ENCODE assay signal across 8 mouse cellular contexts in the genomic region with DNA sequence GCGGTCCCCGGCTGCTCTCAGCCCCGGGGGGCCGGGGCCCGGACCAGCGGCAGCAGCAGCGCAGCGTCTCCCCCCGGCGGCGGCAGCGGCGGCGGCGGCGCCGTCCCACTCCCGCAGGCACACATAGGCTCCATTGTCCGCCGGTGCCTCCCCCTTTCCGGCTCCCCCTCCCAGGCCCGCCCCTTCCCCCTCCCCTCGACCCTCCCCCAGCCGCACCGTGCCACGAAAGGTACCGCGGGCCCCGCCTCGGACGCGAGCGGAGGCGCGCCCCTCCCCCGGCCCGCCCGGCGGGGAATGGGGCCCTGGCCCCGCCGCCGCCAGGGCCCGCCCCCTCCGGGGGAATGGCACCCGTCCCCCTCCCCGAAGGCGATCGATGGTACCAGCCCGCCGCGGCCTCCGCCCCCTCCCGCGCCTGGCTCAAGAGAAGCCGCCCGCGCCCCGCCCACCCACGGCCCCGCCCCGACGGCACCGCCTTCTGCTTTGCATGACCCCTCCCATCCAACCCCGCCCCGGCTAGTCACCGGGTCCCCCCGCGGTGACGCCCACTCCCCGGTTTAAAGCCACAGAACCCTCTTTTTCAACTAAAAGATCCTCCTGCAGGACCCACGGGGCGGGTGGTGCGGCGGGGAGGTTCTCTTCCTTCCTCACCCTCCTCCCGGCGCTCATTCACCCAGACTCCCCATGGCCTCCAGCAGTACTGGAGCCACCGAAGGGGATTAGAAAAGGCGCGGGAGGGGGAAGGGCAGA.
DNase-seq lines count a peak whose midpoint lies in the region; ATAC-seq and TF ChIP-seq lines count a peak whose summit lies in the region.

No protein-coding gene starts in this region.

- DNase-seq in gastrocnemius, postnatal 10 days, result peak; percentile 94
- peak; percentile 93 to 98 for DNase-seq in left cerebral cortex, postnatal 10 days (ENCODE audit: extremely low spot score in 1 of 2, low spot score in 2 of 2)
- DNase-seq in right cerebral cortex, postnatal 25 days, result peak; percentile 91
- DNase-seq in urinary bladder, postnatal 4 days (ENCODE audit: low spot score in 2 of 2), result peak; percentile 93 to 96

- peak overlapping the region; percentile 57; the same call in 1 of the 2 replicates for H3K27ac ChIP-seq in cortical plate, adult 2 months (ENCODE audit: insufficient read depth, low read length)

- peak; percentile 80 for ATAC-seq in activated CD4-positive, CD25-positive, alpha-beta regulatory T cell, adult 4 months
- peak; percentile 86 for ATAC-seq in inflammation-experienced regulatory T-cells, adult 6 months
- peak; percentile 88 for ATAC-seq in megakaryocyte-erythroid progenitor cell, adult 5-6 weeks (replicated peaks; ENCODE audit: low FRiP score, low TSS enrichment, poor library complexity, severe bottlenecking)

- intact Hi-C loops in left cerebral cortex, postnatal 10 days (cut with DNase I), result loop anchor here (5.0 to 10.0 kb wide), 2 partner anchors 70 to 107 kb away; partner anchors contain the start of gene Bcl9

- TF ChIP-seq CTCF in cortical plate, adult 2 months (IDR thresholded peaks at IDR 0.05; ENCODE audit: extremely low read depth, insufficient read depth, low read length), result no peak

- no peaks in the 10 kb centered on the region; the same call in 1 of the 2 replicates for H3K4me1 ChIP-seq in cortical plate, adult 2 months (ENCODE audit: control insufficient read depth, insufficient read depth, low read length)

- peak overlapping the region; percentile 61 for H3K4me3 ChIP-seq in cortical plate, adult 2 months (ENCODE audit: insufficient read depth, low read length)

- peak; percentile 70; the same call in 1 of the 2 replicates for TF ChIP-seq POLR2A in cortical plate, adult 2 months (IDR thresholded peaks at IDR 0.05; ENCODE audit: extremely low read depth, insufficient read depth, low read length)

Comparison
In these comparisons a context has a peak if more than half of its experiments do, and no peak if none do; other contexts are left out.
1. Peak in every context shown above with its lines: DNase-seq, ATAC-seq, H3K4me3 ChIP-seq and H3K27ac ChIP-seq.